Mouse (Mus musculus): Measurements from ENCODE around the gene Psmb5. TPM values are rescaled to one million over a fixed set of nuclear protein-coding genes. Genes with fewer than 3 reads are reported as not detected.

The Psmb5 gene
- 95.4 and 111 TPM in 2 replicates for polyA plus RNA-seq (2012; rRNA removed)
- polyA plus RNA-seq (2014; fragmentation: Nextera tagmentation; extraction: Ambion mirVana): 205 and 223 TPM in 2 replicates

DNA sequence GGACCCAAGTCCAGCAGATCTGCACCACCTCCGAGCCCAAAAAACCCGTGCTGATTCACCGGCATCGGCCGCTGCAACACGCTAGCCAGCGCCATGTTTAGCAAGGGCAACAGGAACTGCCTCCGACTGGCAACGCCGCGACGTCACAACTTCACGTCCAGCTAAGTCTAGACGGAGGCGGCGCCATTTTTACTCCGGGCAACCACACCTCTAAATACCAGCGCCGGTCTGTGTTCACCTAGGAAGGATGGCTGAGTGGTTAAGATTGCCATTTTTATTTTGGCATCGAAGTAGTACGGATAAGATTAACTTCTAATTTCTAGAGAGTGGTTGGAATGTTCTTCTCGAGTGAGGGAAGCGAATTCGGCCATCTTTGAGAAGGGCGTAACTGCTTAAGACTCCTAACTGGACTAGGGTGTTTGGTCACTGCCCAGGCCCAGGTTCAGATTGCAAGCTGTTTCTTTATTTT is at the start of gene Psmb5:
Gene Psmb5, minus strand, starts transcription at position 126 of the 469 bp plus-strand sequence.
- peak within 1 kb of the TSS; percentile 91 for H3K9ac ChIP-seq (replicated peaks)
- H3K4me3 ChIP-seq (ENCODE audit: insufficient read depth in 1 of 2, low read depth in 2 of 2, low read length in 2 of 2): peak within 1 kb of the TSS; percentile 79 to 90
- H3K27ac ChIP-seq: peak within 1 kb of the TSS; percentile 65
- H3K4me1 ChIP-seq (replicated peaks; ENCODE audit: control insufficient read depth in 2 of 2, insufficient read depth in 2 of 2, low read length in 1 of 2): peaks cover 3 to 7% of the 10 kb centered on the region in 2 experiments
- H3K27me3 ChIP-seq (ENCODE audit: control insufficient read depth, insufficient read depth, low read length): no peaks in the 10 kb centered on the region
- under 1% methylated on average over 19 of the region's 25 CpGs for WGBS (ENCODE audit: insufficient replicate concordance)
- ATAC-seq (ENCODE audit: insufficient read depth): peak; percentile 87
- H3K9me3 ChIP-seq (ENCODE audit: control insufficient read depth, low read length): no peaks in the 10 kb centered on the region
- peaks cover 14% of the 10 kb centered on the region for H3K36me3 ChIP-seq (replicated peaks; ENCODE audit: control insufficient read depth, insufficient read depth, low read depth)
- no peak for TF ChIP-seq CTCF (IDR thresholded peaks at IDR 0.05; ENCODE audit: low read depth)
- TF ChIP-seq EP300 (IDR thresholded peaks at IDR 0.05; ENCODE audit: low read depth): no peak
- DNase-seq (ENCODE audit: low read depth in 3 of 3, low spot score in 3 of 3): peak; percentile 79 to 86 (median 81)
- H3K4me2 ChIP-seq (ENCODE audit: low read depth): peak within 1 kb of the TSS; percentile 86

DNA sequence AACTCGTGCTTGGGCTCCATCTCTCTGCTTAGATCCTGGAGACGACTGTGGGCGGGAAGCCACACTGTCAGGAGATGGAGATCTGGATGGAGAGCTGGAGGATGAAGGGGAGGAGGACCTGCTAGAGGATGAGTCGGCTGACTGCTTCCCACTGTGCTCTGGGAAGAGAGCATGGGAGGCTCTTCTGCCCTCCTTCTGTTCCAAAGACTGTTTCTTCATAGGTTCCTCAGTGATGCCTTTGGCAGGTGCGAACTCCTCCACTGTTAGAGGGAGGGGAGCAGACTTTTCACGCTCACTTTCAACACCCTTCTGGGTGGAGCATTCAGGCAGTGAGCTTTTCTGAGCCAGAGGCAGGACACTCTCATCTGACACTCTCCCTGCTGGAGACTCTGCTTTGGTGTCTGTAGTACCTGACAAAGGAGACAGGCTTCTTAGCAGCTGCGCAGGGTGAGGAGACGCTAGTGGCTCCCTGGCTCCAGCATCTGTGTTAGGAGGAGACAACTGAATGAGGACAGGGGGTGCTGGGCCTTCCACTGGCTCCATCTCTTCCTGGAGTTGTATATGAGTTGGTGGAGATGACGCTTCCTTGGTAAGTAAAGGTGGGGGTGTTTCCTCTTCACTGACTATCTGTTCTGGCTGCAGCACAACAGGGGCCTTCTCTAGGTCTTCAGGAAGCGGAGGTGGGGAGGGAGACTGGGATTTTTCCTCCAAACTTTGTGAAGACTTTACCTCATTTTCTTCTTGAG is 46.8 kb upstream of the Psmb5 start:
- Histone ChIP-seq H3K4me2 (ENCODE audit: low read depth) (no peak overlapping the region), H3K9ac (replicated peaks) (no peak overlapping the region), H3K4me1 (replicated peaks; ENCODE audit: control insufficient read depth in 2 of 2, insufficient read depth in 2 of 2, low read length in 1 of 2) (no peaks in the 10 kb centered on the region), H3K4me3 (ENCODE audit: insufficient read depth in 1 of 2, low read depth in 2 of 2, low read length in 2 of 2) (no peak overlapping the region), H3K36me3 (replicated peaks; ENCODE audit: control insufficient read depth, insufficient read depth, low read depth) (peaks cover 85% of the 10 kb centered on the region), H3K9me3 (ENCODE audit: control insufficient read depth, low read length) (no peaks in the 10 kb centered on the region), H3K27me3 (ENCODE audit: control insufficient read depth, insufficient read depth, low read length) (no peaks in the 10 kb centered on the region), H3K27ac (no peak overlapping the region)
- DNase-seq (ENCODE audit: low read depth in 3 of 3, low spot score in 3 of 3) (no peak), ATAC-seq (ENCODE audit: insufficient read depth) (no peak)
- WGBS (ENCODE audit: insufficient replicate concordance): 81% methylated on average over 10 of the region's 10 CpGs
- TF ChIP-seq CTCF (IDR thresholded peaks at IDR 0.05; ENCODE audit: low read depth): no peak
- TF ChIP-seq EP300 (IDR thresholded peaks at IDR 0.05; ENCODE audit: low read depth): no peak

DNA sequence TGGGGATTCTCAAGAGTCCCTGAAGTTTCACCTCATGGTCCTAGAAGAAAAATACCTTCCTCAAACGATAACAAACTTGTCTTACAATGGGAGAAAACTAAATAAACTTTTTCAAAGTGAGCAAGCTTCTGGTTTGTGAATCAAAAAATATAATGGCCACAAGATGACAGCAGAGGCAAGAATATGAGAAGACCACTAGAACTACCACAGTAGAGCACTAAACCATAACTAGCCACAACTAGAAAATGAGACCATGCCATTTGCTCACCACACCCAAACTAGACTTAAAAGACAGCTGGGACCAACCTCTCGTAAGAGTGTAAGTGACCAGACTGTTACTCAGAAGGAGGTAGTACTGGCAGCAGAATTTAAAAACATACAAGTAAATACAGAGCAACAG is 42.2 kb upstream of the Psmb5 start:
- H3K36me3 ChIP-seq (replicated peaks; ENCODE audit: control insufficient read depth, insufficient read depth, low read depth): peaks cover 91% of the 10 kb centered on the region
- no peaks in the 10 kb centered on the region for H3K27me3 ChIP-seq (ENCODE audit: control insufficient read depth, insufficient read depth, low read length)
- no peak overlapping the region for H3K27ac ChIP-seq
- ATAC-seq (ENCODE audit: insufficient read depth): no peak
- peak in 1 of 3 experiments; percentile 53 for DNase-seq (ENCODE audit: low read depth in 3 of 3, low spot score in 3 of 3)
- TF ChIP-seq EP300 (IDR thresholded peaks at IDR 0.05; ENCODE audit: low read depth): no peak
- no peak for TF ChIP-seq CTCF (IDR thresholded peaks at IDR 0.05; ENCODE audit: low read depth)
- no peak overlapping the region for H3K4me3 ChIP-seq (ENCODE audit: insufficient read depth in 1 of 2, low read depth in 2 of 2, low read length in 2 of 2)
- no peaks in the 10 kb centered on the region for H3K9me3 ChIP-seq (ENCODE audit: control insufficient read depth, low read length)
- no peak overlapping the region for H3K9ac ChIP-seq (replicated peaks)
- H3K4me1 ChIP-seq (replicated peaks; ENCODE audit: control insufficient read depth in 2 of 2, insufficient read depth in 2 of 2, low read length in 1 of 2): no peaks in the 10 kb centered on the region
- WGBS (ENCODE audit: insufficient replicate concordance): 83% methylated on average over 2 of the region's 2 CpGs
- no peak overlapping the region for H3K4me2 ChIP-seq (ENCODE audit: low read depth)

DNA sequence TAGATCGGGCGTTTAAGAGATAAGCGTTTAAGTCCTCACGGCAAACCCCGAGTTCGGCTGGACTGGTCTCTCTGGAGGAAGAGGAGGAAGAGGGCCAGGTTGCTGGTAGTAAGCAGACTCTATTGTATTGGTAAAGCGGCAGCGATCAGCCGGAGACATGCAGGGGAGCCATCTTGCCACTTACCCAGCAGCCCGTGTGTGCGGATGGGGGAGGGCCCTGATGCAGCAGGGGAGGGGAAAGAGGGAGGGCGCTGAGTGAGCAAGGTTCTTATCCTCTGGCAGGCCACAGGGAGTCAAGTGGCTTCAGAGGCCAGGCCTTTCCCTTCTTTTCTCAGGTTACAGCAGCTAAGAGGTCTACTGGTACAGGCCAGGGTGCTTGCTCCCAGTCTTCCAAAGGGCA is 35.7 kb upstream of the Psmb5 start:
- H3K4me1 ChIP-seq (replicated peaks; ENCODE audit: control insufficient read depth in 2 of 2, insufficient read depth in 2 of 2, low read length in 1 of 2): peaks cover 14 to 19% of the 10 kb centered on the region in 2 experiments
- H3K36me3 ChIP-seq (replicated peaks; ENCODE audit: control insufficient read depth, insufficient read depth, low read depth): peaks cover 58% of the 10 kb centered on the region
- 0% methylated on average over 12 of the region's 12 CpGs for WGBS (ENCODE audit: insufficient replicate concordance)
- peak; percentile 85 for ATAC-seq (ENCODE audit: insufficient read depth)
- TF ChIP-seq EP300 (IDR thresholded peaks at IDR 0.05; ENCODE audit: low read depth) (no peak), CTCF (IDR thresholded peaks at IDR 0.05; ENCODE audit: low read depth) (peak; percentile 26; the same call in 1 of the 2 replicates)
- H3K27me3 ChIP-seq (ENCODE audit: control insufficient read depth, insufficient read depth, low read length): no peaks in the 10 kb centered on the region
- peak overlapping the region; percentile 62 to 98 for H3K4me3 ChIP-seq (ENCODE audit: insufficient read depth in 1 of 2, low read depth in 2 of 2, low read length in 2 of 2)
- peak overlapping the region; percentile 91 for H3K4me2 ChIP-seq (ENCODE audit: low read depth)
- peak overlapping the region; percentile 65 for H3K27ac ChIP-seq
- H3K9ac ChIP-seq (replicated peaks): peak overlapping the region; percentile 58
- DNase-seq (ENCODE audit: low read depth in 3 of 3, low spot score in 3 of 3): peak; percentile 76 to 78 (median 77)
- no peaks in the 10 kb centered on the region for H3K9me3 ChIP-seq (ENCODE audit: control insufficient read depth, low read length)

DNA sequence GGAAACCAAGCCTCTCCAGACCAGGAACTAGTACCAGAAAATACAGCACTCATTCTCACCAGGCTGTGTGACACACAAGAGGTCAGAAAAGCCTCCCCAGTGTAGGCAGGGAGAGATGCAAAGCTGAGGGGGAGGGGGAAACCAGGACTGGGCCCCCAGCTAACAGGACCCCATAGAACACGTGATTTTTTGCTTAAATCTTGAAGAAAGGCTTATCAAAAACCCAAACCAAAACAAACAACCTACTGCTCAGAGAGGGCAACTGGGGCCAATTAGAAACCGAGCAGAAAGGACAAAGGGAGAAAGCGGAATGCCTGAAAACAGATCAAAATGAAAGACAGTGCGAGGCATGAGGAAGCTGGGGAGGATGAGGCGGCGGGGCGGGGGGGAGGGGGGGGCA is 35.0 kb upstream of the Psmb5 start:
- Histone ChIP-seq H3K4me1 (replicated peaks; ENCODE audit: control insufficient read depth in 2 of 2, insufficient read depth in 2 of 2, low read length in 1 of 2) (peaks cover 14 to 19% of the 10 kb centered on the region in 2 experiments), H3K27me3 (ENCODE audit: control insufficient read depth, insufficient read depth, low read length) (no peaks in the 10 kb centered on the region), H3K4me2 (ENCODE audit: low read depth) (peak overlapping the region; percentile 91), H3K27ac (peak overlapping the region; percentile 65), H3K36me3 (replicated peaks; ENCODE audit: control insufficient read depth, insufficient read depth, low read depth) (peaks cover 57% of the 10 kb centered on the region), H3K4me3 (ENCODE audit: insufficient read depth in 1 of 2, low read depth in 2 of 2, low read length in 2 of 2) (peak overlapping the region; percentile 62 to 98), H3K9ac (replicated peaks) (peak overlapping the region; percentile 58), H3K9me3 (ENCODE audit: control insufficient read depth, low read length) (no peaks in the 10 kb centered on the region)
- TF ChIP-seq EP300 (IDR thresholded peaks at IDR 0.05; ENCODE audit: low read depth) (no peak), CTCF (IDR thresholded peaks at IDR 0.05; ENCODE audit: low read depth) (no peak)
- 5% methylated on average over 7 of the region's 7 CpGs for WGBS (ENCODE audit: insufficient replicate concordance)
- no peak for DNase-seq (ENCODE audit: low read depth in 3 of 3, low spot score in 3 of 3)
- no peak for ATAC-seq (ENCODE audit: insufficient read depth)
